ENCODE assay signal across 1 mouse cellular context in genomic region chr11:97998898-97999608, GRCm38 (mm10).
TF ChIP-seq lines count a peak whose summit lies in the region.

No protein-coding gene starts in this region.

TF ChIP-seq in CH12.LX, 34 proteins besides CTCF, POLR2A, EP300 and RAD21 (continued from another document):
- TF ChIP-seq MAFK (IDR thresholded peaks at IDR 0.05; ENCODE audit: insufficient replicate concordance, low read length) (no peak), UBTF (IDR thresholded peaks at IDR 0.05; ENCODE audit: low read depth, low read length) (no peak), BHLHE40 (IDR thresholded peaks at IDR 0.05; ENCODE audit: low read depth, low read length) (peak; percentile 99), MEF2A (IDR thresholded peaks at IDR 0.05; ENCODE audit: borderline replicate concordance, low read depth, low read length) (peak; percentile 72), PAX5 (IDR thresholded peaks at IDR 0.05; ENCODE audit: low read length) (no peak), USF1 (IDR thresholded peaks at IDR 0.05; ENCODE audit: low read depth, low read length) (peak; percentile 74), ELF1 (IDR thresholded peaks at IDR 0.05; ENCODE audit: low read depth, low read length) (no peak), ZKSCAN1 (IDR thresholded peaks at IDR 0.05; ENCODE audit: borderline replicate concordance, low read depth, low read length) (no peak), SMC3 (IDR thresholded peaks at IDR 0.05; ENCODE audit: low read depth, low read length) (peak; percentile 19), ZNF384 (IDR thresholded peaks at IDR 0.05; ENCODE audit: low read depth, low read length) (peak; percentile 93), E2F4 (IDR thresholded peaks at IDR 0.05; ENCODE audit: insufficient replicate concordance, low read depth, low read length) (no peak), KAT2A (IDR thresholded peaks at IDR 0.05; ENCODE audit: insufficient replicate concordance, low read length) (no peak), CHD1 (IDR thresholded peaks at IDR 0.05; ENCODE audit: low read depth, low read length) (no peak), MXI1 (IDR thresholded peaks at IDR 0.05; ENCODE audit: low read depth, low read length) (peak; percentile 54), MAZ (IDR thresholded peaks at IDR 0.05; ENCODE audit: low read depth, low read length) (no peak), JUND (conservative IDR thresholded peaks at IDR 0.05; ENCODE audit: low read depth, low read length) (0 out of 2 replicates have a peak, but pooled peaks have one; percentile 51), USF2 (conservative IDR thresholded peaks at IDR 0.05; ENCODE audit: low read depth, low read length) (peak; percentile 71), ZMIZ1 (IDR thresholded peaks at IDR 0.05; ENCODE audit: low read depth, low read length) (no peak)
